Mouse (Mus musculus) kidney, embryonic 16.5 days (tissue): Measurements from ENCODE around the gene Iqschfp. TPM values are rescaled to one million over a fixed set of nuclear protein-coding genes. Genes with fewer than 3 reads are reported as not detected.

Source experiments
- ATAC-seq: fragments of 200-750 bp; cut with Nextera tagmentation; 2 replicates; pipeline ENCODE4 v1.8.0; 2017; ENCODE audit warnings: moderate TSS enrichment; ENCODE audit not compliant: low FRiP score, low TSS enrichment
- H3K27ac ChIP-seq: fragments of 300-500 bp; sonication (generic); 2 replicates; pipeline ENCODE4 v1.5.1; 2014; ENCODE audit warnings: low read length
- H3K27me3 ChIP-seq: fragments of 300-500 bp; sonication (generic); 2 replicates; pipeline ENCODE4 v1.6.1; 2014; ENCODE audit warnings: low read length, control low read depth, mixed read lengths; ENCODE audit not compliant: insufficient read depth
- H3K36me3 ChIP-seq: fragments of 300-500 bp; sonication (generic); 2 replicates; pipeline ENCODE4 v1.6.1; 2014; ENCODE audit warnings: low read length, control low read depth, mixed read lengths; ENCODE audit not compliant: insufficient read depth
- H3K4me1 ChIP-seq: fragments of 300-500 bp; sonication (generic); 2 replicates; pipeline ENCODE4 v1.6.1; 2014; ENCODE audit warnings: low read length, control low read depth, mixed read lengths; ENCODE audit not compliant: insufficient read depth
- H3K4me2 ChIP-seq: fragments of 300-500 bp; sonication (generic); replicated peaks from 2 replicates; pipeline ENCODE4 v1.6.1; 2014; ENCODE audit warnings: low read depth, low read length
- H3K4me3 ChIP-seq: fragments of 300-500 bp; sonication (generic); 2 replicates; pipeline ENCODE4 v1.5.1; 2014; ENCODE audit warnings: mild to moderate bottlenecking, low read length
- H3K9ac ChIP-seq: fragments of 300-500 bp; sonication (generic); replicated peaks from 2 replicates; pipeline ENCODE4 v1.6.1; 2014; ENCODE audit warnings: low read length
- H3K9me3 ChIP-seq: fragments of 300-500 bp; sonication (generic); 2 replicates; pipeline ENCODE4 v1.6.1; 2016; ENCODE audit warnings: low read length, control low read depth
- WGBS: fragments of 180-500 bp; shearing (Covaris S2); extraction: QIAGEN DNeasy Blood & Tissue Kit; methylation state at CpG from one replicate; pipeline ENCODE4 v1.1.7; 2014; 5-methylcytosine and 5-hydroxymethylcytosine counted together
- polyA plus RNA-seq: library from polyadenylated mRNA; unstranded; fragments of >200 nt; fragmentation: Nextera tagmentation; extraction: Ambion mirVana; gene quantifications from 2 replicates; pipeline ENCODE4 v1.2.1, GENCODE M21; 2015

The Iqschfp gene
- polyA plus RNA-seq, 1 experiment from 2014 or later: not detected

DNA sequence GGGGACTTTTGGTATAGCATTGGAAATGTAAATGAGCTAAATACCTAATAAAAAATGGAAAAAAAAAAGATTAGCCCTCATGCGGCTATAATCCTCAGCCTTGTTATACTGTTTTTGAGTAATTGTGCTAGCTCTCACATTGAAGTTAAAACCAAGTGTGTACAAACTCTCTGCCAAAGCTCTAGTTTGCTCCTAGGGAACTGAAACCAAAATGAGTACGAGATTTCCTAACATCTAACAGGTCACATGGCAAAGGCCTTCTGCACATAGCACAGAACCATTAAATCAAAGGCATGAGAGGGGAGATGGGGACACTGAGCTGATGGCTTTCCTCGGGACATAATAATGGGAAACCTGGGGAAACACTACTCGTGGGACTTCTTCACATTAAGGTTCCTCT, 10.5 kb downstream of the Iqschfp start:
- ATAC-seq: no peak
- no peak overlapping the region for H3K9ac ChIP-seq
- H3K27me3 ChIP-seq: no peaks in the 10 kb centered on the region
- H3K4me1 ChIP-seq: no peaks in the 10 kb centered on the region
- WGBS: 72% methylated on average over 4 of the region's 4 CpGs
- H3K4me3 ChIP-seq: no peak overlapping the region
- H3K27ac ChIP-seq: no peak overlapping the region
- no peaks in the 10 kb centered on the region for H3K9me3 ChIP-seq
- H3K4me2 ChIP-seq: no peak overlapping the region
- H3K36me3 ChIP-seq: no peaks in the 10 kb centered on the region

DNA sequence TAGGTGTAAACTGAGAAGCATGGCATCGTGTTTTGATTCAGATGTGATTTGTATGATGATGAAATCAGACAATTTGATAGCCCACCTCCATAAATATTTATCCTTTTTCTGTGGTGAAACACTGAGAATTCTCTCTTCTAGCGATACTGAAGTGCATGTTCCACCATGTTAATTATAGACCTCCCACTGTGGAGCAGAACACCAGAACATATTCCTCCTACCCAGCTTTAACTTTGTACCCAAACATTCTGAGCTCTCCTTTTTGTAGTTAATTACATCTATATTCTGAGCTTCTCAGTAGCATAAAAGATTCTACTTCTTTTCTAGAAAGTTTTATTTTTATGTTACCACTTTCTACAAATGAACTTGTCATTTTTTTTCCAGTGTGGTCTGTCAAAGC, 16.6 kb downstream of the Iqschfp start:
- no peak overlapping the region for H3K27ac ChIP-seq
- no peaks in the 10 kb centered on the region for H3K36me3 ChIP-seq
- WGBS: 89% methylated on average over 2 of the region's 2 CpGs
- no peak for ATAC-seq
- no peak overlapping the region for H3K4me2 ChIP-seq
- no peak overlapping the region for H3K9ac ChIP-seq
- no peaks in the 10 kb centered on the region for H3K4me1 ChIP-seq
- H3K9me3 ChIP-seq: no peaks in the 10 kb centered on the region
- H3K4me3 ChIP-seq: no peak overlapping the region
- H3K27me3 ChIP-seq: no peaks in the 10 kb centered on the region

DNA sequence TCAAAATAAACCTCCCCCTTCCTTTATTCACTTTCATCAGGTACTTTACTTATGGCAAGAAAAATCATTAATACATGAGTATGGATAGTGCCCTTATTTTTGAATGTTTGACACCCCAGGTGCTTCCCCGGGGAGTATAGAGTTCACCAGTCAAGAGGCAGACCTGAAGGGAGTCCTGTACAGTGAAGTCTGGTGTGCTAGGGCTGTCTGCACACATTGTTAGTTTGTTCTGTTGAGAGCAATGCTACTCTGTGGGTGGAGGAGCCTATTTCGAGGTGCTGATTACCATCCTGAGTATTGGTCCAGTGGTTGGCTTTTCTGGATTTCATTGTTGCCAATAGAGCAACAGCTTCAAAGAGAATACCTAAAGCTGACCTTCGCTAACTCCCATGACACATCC, 26.1 kb downstream of the Iqschfp start:
- no peak overlapping the region for H3K4me2 ChIP-seq
- 92% methylated on average over 3 of the region's 3 CpGs for WGBS
- H3K9ac ChIP-seq: no peak overlapping the region
- H3K27me3 ChIP-seq: no peaks in the 10 kb centered on the region
- H3K4me1 ChIP-seq: no peaks in the 10 kb centered on the region
- no peaks in the 10 kb centered on the region for H3K36me3 ChIP-seq
- no peaks in the 10 kb centered on the region for H3K9me3 ChIP-seq
- no peak overlapping the region for H3K27ac ChIP-seq
- ATAC-seq: no peak
- no peak overlapping the region for H3K4me3 ChIP-seq

- H3K27ac ChIP-seq: no peak overlapping the region
- 81% methylated on average over 8 of the region's 8 CpGs for WGBS
- H3K9me3 ChIP-seq: no peaks in the 10 kb centered on the region
- H3K4me2 ChIP-seq: no peak overlapping the region
- no peaks in the 10 kb centered on the region for H3K36me3 ChIP-seq
- H3K4me3 ChIP-seq: no peak overlapping the region
- no peak for ATAC-seq
- H3K9ac ChIP-seq: no peak overlapping the region
- H3K27me3 ChIP-seq: no peaks in the 10 kb centered on the region
- H3K4me1 ChIP-seq: no peaks in the 10 kb centered on the region
These were observed 26.7 kb downstream of the Iqschfp start for GRCm38 (mm10) chr3:67918634-67919259.

- H3K4me2 ChIP-seq: no peak overlapping the region
- 88% methylated on average over 4 of the region's 4 CpGs for WGBS
- H3K9me3 ChIP-seq: no peaks in the 10 kb centered on the region
- H3K4me3 ChIP-seq: no peak overlapping the region
- no peaks in the 10 kb centered on the region for H3K4me1 ChIP-seq
- no peak for ATAC-seq
- H3K27me3 ChIP-seq: no peaks in the 10 kb centered on the region
- no peaks in the 10 kb centered on the region for H3K36me3 ChIP-seq
- H3K27ac ChIP-seq: no peak overlapping the region
- H3K9ac ChIP-seq: no peak overlapping the region
These were observed 31.1 kb downstream of the Iqschfp start for GRCm38 (mm10) chr3:67923095-67923494.

GRCm38 (mm10) chr3:67925453-67925852, 33.4 kb downstream of the Iqschfp start:
- Histone ChIP-seq H3K27me3 (no peaks in the 10 kb centered on the region), H3K36me3 (no peaks in the 10 kb centered on the region), H3K4me3 (no peak overlapping the region), H3K27ac (no peak overlapping the region), H3K9me3 (no peaks in the 10 kb centered on the region), H3K9ac (no peak overlapping the region), H3K4me1 (no peaks in the 10 kb centered on the region), H3K4me2 (no peak overlapping the region)
- 63% methylated on average over 2 of the region's 2 CpGs for WGBS
- no peak for ATAC-seq

DNA sequence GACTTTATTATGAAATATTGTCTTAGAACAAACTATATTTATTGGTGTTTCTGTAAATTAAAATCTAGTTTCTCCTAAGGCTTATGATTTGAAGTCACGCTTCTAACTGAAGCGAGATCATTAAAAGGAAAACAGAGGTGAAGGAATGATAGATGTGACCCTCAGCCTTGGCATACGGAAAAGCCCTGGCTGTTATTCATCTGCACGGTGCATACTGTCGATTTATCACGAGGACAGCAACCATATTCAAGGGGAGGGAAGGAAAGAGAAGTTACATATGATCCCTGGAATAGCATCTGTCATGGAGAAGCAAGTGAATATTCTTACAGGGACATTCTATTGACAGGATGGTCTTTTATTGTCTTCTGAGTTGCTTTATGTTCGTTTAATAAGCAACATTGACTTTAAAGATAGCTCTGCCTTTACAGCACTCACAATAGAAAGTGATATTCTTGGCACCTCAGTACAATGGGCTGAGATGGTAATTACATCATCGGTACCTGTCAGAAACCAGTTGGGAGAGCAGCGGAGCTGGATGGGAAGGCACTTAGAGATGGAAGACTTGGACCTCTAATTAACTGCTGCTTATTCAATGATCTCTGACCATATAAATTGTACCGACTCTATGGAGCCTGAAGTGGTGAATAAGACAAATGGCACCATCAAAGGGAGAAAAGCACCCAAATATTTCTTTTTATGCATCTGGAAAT, 38.5 kb downstream of the Iqschfp start:
- Histone ChIP-seq H3K36me3 (no peaks in the 10 kb centered on the region), H3K9ac (no peak overlapping the region), H3K27ac (no peak overlapping the region), H3K4me3 (no peak overlapping the region), H3K4me2 (no peak overlapping the region), H3K27me3 (no peaks in the 10 kb centered on the region), H3K4me1 (no peaks in the 10 kb centered on the region), H3K9me3 (no peaks in the 10 kb centered on the region)
- ATAC-seq: no peak
- 66% methylated on average over 10 of the region's 10 CpGs for WGBS

GRCm38 (mm10) chr3:67931181-67931580, 39.1 kb downstream of the Iqschfp start:
- 89% methylated on average over 8 of the region's 8 CpGs for WGBS
- no peaks in the 10 kb centered on the region for H3K36me3 ChIP-seq

DNA sequence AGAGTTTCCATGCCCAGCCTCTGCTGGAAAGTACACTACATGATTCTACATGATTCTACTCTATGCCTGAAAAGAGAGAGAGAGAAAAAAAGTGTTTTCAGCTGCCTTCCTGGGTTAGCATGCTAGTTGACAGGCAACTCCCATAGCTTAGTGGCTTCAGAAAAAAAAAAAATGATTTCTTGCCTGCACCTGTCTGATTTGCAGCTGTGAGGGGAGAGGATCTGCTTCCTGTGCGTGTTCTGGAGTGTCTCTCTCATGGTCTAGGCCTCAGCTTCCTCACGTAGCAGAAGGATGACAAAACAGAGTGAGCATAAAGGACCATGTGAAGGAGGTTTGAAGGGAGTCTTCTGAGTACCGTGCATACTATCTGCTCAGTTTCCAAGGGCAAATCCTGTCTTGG, 39.9 kb downstream of the Iqschfp start:
- Histone ChIP-seq H3K4me2 (no peak overlapping the region), H3K36me3 (no peaks in the 10 kb centered on the region), H3K27me3 (no peaks in the 10 kb centered on the region), H3K27ac (no peak overlapping the region), H3K9ac (no peak overlapping the region), H3K4me3 (no peak overlapping the region), H3K4me1 (no peaks in the 10 kb centered on the region), H3K9me3 (no peaks in the 10 kb centered on the region)
- no peak for ATAC-seq
- 69% methylated on average over 3 of the region's 3 CpGs for WGBS

More at GRCm38 (mm10) chr3:67931181-67931580, 39.1 kb downstream of the Iqschfp start:
- Histone ChIP-seq H3K27ac (no peak overlapping the region), H3K4me3 (no peak overlapping the region), H3K27me3 (no peaks in the 10 kb centered on the region), H3K4me2 (no peak overlapping the region), H3K4me1 (no peaks in the 10 kb centered on the region), H3K9ac (no peak overlapping the region), H3K9me3 (no peaks in the 10 kb centered on the region)
- no peak for ATAC-seq

DNA sequence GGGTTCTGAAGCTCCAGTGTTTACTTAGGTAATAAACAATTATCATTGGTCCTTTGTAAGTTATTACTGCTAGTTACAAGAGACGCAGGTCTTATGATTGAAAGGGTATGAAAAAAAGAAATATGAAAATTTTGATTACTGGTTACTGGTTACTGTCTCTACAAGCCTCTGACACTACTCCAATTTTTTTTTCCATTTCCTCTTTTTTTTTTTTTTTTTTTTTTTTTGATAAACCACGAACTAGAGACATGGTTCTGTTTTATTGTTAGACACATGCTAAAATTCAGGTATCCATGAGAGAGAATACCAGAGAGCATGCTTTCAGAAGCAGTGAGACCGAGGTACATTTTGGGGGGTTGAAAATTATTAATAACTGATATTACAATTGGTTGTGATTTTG, 43.8 kb downstream of the Iqschfp start:
- Histone ChIP-seq H3K27ac (no peak overlapping the region), H3K9me3 (no peaks in the 10 kb centered on the region), H3K9ac (no peak overlapping the region), H3K36me3 (no peaks in the 10 kb centered on the region), H3K27me3 (no peaks in the 10 kb centered on the region), H3K4me1 (no peaks in the 10 kb centered on the region), H3K4me2 (no peak overlapping the region), H3K4me3 (no peak overlapping the region)
- no peak for ATAC-seq
- 81% methylated on average over 3 of the region's 3 CpGs for WGBS
